Mouse (Mus musculus) liver, postnatal 0 days (tissue): ENCODE measurements around the gene Saal1.

ENCODE experiments used
- CTCF ChIP-seq: sonication (generic); IDR thresholded peaks from 2 replicates; pipeline ENCODE4 v1.5.1; 2016; ENCODE audit warnings: antibody characterized with exemption, low read depth
- EP300 ChIP-seq: IDR thresholded peaks from 2 replicates; pipeline ENCODE4 v1.6.1; 2016; ENCODE audit warnings: antibody characterized with exemption, low read depth, mild to moderate bottlenecking

- no peak for TF ChIP-seq CTCF
- no peak for TF ChIP-seq EP300
Observed at GRCm38 (mm10) chr7:46667256-46667655, 43.2 kb downstream of the Saal1 start.
